Mouse (Mus musculus) bone marrow macrophage, adult 2 months (primary cell): ENCODE results near the gene Chrna5.

Experiments
- CTCF ChIP-seq: IDR thresholded peaks from 2 replicates; pipeline ENCODE4 v1.5.1; 2012; ENCODE audit warnings: low read depth, mild to moderate bottlenecking, low read length, moderate library complexity
- POLR2A ChIP-seq: IDR thresholded peaks from 2 replicates; pipeline ENCODE4 v1.6.1; 2012; ENCODE audit warnings: mild to moderate bottlenecking, low read depth, low read length, borderline replicate concordance

DNA sequence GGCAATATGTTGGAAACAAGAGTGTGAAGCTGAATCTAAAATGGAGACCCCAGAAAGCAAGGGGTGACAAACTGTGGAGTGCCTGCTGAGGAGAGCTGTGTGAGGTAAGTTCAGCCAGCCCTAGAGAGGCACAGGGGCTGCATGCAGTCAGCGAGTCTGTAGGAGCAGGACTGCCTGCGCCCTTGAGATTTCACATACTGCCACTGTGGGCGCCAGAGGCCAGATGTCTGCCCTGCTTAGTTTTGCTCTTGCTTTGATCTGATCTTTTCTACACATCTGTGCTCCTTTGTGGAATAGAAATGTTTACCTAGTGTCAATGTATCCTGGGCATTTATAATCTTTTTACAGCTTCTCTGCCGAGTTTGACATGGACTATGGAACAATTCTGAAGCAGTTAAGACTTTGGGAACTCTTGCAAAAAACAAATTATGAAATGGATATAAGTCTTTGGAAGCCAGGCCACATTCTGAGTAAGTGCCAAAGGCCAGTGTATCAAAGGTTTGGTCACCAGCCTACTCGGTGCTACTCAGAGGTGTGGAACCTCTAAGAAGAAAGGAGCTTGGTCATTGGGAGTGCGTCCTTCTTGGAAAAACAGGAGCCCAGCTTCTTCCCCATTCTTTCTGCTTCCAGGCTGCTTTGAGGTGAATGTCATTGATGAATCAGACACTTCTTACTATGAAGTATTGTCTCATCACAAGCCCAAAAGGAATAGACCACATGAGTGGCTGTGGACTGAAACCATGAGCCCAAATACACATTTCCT is 30.1 kb downstream of the Chrna5 start:
- TF ChIP-seq CTCF (no peak), POLR2A (no peak)
